Mouse (Mus musculus) CD4-positive, CD25-positive, alpha-beta regulatory T cell, adult 2 months (primary cell): ENCODE measurements around the gene Dclk3.

Experiments
- DNase-seq: peaks from one replicate; pipeline ENCODE4 v3.0.0-alpha.2; 2012; ENCODE audit warnings: low read depth, low spot score

Gene Dclk3

GRCm38 (mm10) chr9:111438904-111439835, at the start of gene Dclk3:
Gene Dclk3, plus strand, starts transcription at chr9:111439081.
- no peak for DNase-seq

GRCm38 (mm10) chr9:111390016-111390415, 48.9 kb upstream of the Dclk3 start:
- DNase-seq = no peak

GRCm38 (mm10) chr9:111391036-111391435, 47.8 kb upstream of the Dclk3 start:
- no peak for DNase-seq

GRCm38 (mm10) chr9:111391926-111392442, 46.9 kb upstream of the Dclk3 start:
- DNase-seq = no peak

- DNase-seq = no peak
Observed at GRCm38 (mm10) chr9:111395265-111395664, 43.6 kb upstream of the Dclk3 start.

- DNase-seq = no peak
Observed at GRCm38 (mm10) chr9:111398059-111398458, 40.8 kb upstream of the Dclk3 start.

- no peak for DNase-seq
Observed at GRCm38 (mm10) chr9:111400089-111400488, 38.8 kb upstream of the Dclk3 start.

GRCm38 (mm10) chr9:111403159-111403558, 35.7 kb upstream of the Dclk3 start:
- DNase-seq = no peak

GRCm38 (mm10) chr9:111404346-111405079, 34.4 kb upstream of the Dclk3 start:
- no peak for DNase-seq

- DNase-seq = no peak
Observed at GRCm38 (mm10) chr9:111405080-111405428, 33.8 kb upstream of the Dclk3 start.

- DNase-seq = no peak
Observed at GRCm38 (mm10) chr9:111408012-111408411, 30.9 kb upstream of the Dclk3 start.

- no peak for DNase-seq
Observed at GRCm38 (mm10) chr9:111408427-111408826, 30.5 kb upstream of the Dclk3 start.

GRCm38 (mm10) chr9:111412471-111413160, 26.3 kb upstream of the Dclk3 start:
- no peak for DNase-seq

GRCm38 (mm10) chr9:111421862-111422261, 17.0 kb upstream of the Dclk3 start:
- DNase-seq = no peak

GRCm38 (mm10) chr9:111422567-111422966, 16.3 kb upstream of the Dclk3 start:
- DNase-seq = no peak

GRCm38 (mm10) chr9:111425113-111425512, 13.8 kb upstream of the Dclk3 start:
- DNase-seq = no peak

GRCm38 (mm10) chr9:111425952-111426351, 12.9 kb upstream of the Dclk3 start:
- no peak for DNase-seq

GRCm38 (mm10) chr9:111427891-111428555, 10.9 kb upstream of the Dclk3 start:
- DNase-seq = no peak

- DNase-seq = no peak
Observed at GRCm38 (mm10) chr9:111428698-111429362, 10.1 kb upstream of the Dclk3 start.

- DNase-seq = no peak
Observed at GRCm38 (mm10) chr9:111429363-111429750, 9.5 kb upstream of the Dclk3 start.

GRCm38 (mm10) chr9:111435429-111435828, 3.5 kb upstream of the Dclk3 start:
- no peak for DNase-seq
